Mouse (Mus musculus): ENCODE results near the gene Rpa2. TPM values are rescaled to one million over a fixed set of nuclear protein-coding genes. Genes with fewer than 3 reads are reported as not detected.
"Not testable (repeated sequence)": the region's sequence is repeated elsewhere in the genome, so short reads cannot be mapped to it uniquely, and the experiment has no call there.

Rpa2 gene
- total RNA-seq (2021) = 17.7 and 19.4 TPM in 2 replicates
- long read RNA-seq, transcript Rpa2-201 (9 exons, 1,813 nt) = major isoform, 20 of 20 reads
- long read RNA-seq, partial matches to known transcripts = 0 of 20 reads
- long read RNA-seq, other reads (novel, unspliced or antisense) = 0 of 20 reads

DNA sequence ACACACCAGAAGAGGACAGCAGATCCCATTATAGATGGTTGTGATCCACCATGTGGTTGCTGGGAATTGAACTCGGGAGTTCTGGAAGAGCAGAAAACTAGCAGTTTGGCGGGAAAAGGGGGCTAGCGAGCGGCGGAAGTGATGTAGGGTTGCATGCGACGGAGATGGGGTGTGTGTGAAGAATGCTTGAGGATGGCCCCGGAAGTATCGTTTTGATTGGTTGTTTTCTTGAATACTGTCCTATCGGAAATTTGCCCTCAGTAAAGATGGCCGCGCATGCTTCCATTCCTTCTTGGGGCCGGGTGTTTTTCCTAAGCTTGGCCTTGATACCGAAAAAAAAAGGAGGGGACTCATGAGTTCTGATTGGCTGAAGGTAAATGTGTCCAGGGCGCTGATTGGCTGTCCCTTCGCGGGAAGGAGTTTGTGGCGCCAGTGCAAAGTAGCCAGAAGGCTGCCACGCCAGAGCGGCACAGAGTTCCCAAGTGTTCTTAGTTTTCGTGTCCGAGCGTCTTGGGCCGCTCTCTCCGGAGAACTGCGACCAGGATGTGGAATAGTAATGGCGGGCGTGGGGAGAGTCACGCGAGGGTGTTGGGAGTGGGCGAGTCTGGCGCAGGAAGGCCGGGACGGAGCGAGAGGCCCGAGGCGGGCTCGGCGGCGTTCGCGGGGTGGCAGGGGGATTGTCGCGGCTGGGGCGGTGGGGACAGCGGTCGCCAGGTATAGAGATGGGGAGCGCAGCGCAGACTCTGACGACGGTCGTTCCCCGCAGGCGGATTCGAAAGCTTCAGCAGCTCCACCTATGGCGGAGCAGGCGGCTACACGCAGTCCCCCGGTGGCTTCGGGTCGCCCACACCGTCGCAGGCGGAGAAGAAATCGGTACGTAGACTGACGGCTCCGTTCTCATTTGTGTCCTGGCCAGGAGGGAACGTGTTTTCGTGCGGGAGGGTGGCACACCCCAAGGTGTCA, at the start of gene Rpa2:
Gene Rpa2, plus strand, starts transcription at position 419 of the 963 bp plus-strand sequence.
- peak; percentile 96 for DNase-seq

DNA sequence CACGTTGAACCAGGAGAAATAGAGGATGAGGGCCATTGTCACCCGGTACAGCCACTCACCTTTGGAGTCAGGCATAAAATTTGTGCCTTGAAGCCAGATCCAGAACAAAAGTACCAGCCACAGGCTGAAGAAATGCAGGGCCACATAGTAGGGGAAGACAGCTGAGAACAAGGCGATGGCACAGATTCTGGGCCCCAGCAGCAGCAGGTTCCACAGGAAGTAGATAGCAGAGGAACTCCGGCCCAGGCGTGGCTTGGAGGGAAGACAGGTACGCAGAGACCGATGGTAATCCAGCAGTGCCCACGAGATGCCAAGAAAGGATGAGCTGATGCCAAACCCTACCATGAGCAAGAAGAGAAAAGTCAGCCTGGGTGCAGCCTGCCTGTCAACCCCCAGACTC, 39.9 kb upstream of the Rpa2 start:
- DNase-seq = no peak

DNA sequence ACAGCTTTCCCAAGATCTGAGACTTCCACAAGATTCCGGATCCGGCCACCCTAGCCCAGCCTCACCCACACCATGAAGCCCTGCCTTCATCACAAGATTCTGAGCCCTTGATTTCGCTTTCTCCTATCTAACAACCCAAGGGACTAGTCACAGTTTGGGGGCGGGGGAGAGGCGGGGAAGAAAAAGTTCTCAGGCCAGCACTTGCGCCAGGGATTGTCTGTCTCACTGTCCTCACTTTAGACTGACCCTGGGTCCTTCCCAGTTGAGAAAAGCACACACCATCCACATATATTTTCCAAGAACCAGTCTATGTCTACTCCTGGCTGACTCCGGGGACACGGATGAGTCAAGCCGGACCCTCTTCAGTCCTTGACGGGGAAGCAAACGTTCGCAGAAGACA, 36.5 kb upstream of the Rpa2 start:
- DNase-seq = no peak

DNA sequence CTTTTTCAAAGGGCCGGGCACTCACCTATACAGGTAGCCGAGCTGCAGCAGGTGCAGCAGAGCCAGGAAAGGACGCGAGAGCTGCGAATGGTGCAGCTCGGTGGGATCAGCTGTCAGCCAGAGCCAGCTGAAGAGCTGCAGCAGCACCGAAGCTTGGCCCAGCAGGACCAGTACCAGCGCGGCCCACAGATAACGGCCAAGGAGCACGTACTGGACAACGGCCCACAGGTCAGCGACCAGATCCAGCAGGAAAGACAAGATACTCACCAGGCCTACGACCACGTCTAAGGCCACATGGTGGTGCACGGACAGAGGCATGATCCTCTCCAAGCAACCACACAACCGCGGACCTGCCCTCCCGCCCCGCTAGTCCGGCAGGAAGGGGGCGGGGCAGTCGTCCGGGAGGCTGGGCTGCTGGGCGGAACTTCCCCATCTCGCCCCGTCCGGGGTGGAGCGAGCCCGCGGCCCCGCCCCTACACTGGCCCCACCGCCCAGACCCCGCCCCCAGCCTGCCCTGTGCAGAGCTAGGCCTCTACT, 35.9 kb upstream of the Rpa2 start, which contains the start of gene Xkr8:
Gene Xkr8, minus strand, starts transcription at position 399 of the 537 bp plus-strand sequence.
- DNase-seq = peak; percentile 97

DNA sequence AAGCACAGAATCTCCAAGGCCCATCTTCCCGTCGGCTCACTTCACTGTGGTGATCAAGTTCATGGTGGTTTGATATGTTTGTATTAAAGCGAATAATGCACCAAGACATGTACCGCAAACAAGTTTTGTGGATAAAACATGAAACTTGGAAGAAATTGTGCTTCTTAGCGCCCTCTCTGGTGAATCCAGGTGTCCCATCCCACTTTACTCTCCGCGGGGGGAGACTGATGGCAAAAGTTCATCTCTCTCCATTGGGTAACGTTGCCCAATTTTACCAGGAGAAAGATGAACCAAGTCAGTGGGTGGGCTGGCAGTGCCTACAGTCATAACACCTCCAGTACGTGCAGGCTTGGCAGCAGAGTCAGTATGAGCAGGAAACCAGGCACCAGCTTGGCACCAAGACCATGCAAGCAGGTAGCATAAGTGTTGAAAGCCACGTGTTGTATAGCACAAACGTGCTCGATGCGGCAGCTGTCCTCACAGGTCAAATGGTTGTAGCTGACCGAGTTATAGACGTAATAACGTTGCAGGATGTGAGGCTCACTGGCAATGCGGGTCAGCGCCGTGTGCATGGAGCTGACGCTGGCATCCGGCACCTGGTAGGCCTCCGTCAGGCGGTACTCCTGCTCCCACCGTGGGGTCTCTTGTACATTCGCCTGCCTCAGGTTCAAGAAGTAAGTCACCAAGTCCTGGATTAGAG, 34.9 kb upstream of the Rpa2 start:
- no peak for DNase-seq

- no peak for DNase-seq
Observed at GRCm38 (mm10) chr4:132734766-132735165, 33.4 kb upstream of the Rpa2 start.

DNA sequence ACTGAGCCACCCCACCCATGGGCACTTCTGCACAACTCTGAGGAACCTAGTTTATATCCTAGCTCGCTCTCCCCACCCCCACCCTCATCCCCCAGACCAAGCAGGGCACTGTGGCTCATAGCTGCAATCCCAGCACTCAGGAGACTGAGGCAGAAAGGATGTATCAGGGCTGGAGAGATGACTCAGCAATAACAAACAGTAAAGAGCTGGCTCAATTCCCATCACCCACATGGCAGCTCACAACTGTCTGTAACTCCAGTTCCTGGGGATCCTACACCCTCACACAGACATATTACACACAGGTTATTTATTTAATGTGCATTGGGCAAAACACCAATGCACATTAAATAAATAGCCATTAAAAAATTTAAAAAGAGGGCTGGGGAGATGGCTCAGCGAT, 32.7 kb upstream of the Rpa2 start:
- DNase-seq = no peak

DNA sequence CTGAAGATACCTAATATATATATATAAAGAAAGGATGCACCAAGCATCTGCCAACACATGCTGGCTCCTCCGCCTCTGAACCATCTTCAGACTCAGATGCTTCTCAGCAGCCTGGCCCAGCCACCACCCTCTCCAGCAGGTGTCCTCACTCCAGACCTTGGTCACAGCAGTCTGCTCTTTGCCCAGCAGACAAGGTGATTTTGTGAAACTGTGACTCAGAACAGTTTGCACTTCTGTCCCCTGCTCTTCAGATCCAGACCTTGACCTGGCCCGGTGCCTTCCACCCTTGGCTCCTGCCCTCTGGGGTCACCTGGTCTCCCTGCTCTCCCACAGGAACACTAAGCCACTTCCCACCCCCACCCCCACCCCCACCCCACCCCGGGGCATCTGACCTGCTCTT, 32.2 kb upstream of the Rpa2 start:
- DNase-seq = no peak

DNA sequence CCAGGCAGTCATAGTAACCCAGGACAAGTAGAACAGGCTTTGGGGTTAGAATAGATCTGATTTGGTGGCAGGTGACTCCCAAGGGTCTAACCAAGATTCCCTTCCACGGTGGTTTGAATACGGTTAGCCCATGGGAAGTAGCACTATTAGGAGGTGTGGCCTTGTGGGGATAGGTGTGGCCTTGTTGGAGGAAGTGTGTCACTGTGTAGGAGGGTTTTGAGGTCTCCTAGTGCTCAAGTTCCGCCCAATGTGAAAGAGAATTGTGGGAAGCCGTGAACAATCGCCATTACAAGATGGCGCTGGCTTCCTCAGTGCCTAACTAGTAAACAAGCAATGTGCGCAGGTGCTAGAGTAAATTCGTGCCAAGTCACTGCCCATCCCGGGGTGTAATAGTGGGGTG, 31.0 kb upstream of the Rpa2 start:
- not testable (repeated sequence) for DNase-seq

GRCm38 (mm10) chr4:132741491-132741890, 26.6 kb upstream of the Rpa2 start:
- DNase-seq = no peak

DNA sequence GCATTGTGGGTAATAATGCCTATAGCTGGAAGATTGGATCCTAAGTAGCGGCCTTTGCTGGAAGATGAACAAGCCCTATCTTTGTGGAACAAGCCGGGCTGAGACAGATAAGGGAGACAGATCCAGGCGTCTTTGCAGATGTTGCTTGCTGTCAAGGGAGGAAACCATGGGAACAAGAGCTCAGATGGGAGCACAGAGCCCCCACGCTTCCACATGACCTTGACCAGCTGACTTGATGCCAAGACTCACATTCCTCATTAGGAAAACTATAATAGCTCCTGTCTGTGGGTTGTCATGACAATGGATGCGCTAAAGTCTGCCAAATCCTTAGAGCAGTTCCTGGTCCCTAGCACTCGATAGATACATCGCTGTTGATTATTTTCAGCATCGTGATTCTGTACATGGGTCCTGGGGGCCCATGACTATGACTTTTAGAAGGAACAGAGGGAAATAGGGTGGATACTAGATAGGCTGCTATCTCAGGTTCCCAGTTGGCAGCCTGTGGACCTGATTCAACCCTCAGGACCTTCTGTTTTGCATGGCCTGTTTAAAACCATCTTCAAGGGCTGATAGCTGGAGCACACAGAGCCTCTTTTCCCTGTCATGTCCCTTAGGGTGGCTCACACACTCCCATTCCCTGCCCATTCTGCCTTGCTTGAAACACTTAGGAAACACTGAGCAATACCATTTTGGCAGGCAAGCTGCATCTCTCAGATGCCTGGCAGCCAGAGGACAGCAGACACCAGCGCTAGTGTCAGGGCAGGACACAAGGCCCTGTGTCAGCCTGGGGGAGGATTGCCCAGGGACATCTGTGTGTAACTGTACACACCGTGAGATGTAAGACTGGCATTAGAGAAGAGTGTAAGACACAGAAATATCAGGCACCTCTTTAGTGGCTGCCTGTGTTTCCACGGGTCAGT, 23.9 kb upstream of the Rpa2 start:
- no peak for DNase-seq

GRCm38 (mm10) chr4:132746911-132747517, 21.1 kb upstream of the Rpa2 start:
- no peak for DNase-seq

DNA sequence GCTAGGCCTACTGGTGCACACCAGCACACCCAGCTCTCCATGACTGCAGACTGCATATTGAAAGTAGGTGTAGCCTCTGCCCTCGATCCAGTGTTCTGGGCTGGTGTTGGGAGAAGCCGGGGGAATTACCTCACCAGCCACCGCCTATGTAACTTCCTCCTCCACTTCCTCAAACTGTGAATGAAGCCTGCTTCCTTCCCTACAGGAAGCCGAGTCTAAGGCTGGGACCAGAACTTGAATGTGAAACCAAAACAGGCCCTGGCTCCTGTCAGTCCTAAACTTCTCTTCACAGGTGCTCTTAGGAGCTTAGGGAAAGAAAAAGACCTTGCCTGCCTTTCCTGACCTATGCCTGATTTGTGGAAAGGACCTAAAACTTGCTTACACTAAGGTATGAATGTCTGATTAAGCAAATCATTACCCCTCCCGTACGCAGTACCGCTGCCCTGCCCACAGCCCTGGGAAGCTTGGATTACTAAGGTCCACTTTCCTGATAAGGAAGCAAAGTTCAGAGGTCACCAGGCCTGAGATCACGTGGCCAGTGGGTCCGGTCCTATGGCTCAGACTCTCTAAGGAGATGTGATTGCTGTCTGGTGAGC, 20.4 kb upstream of the Rpa2 start:
- DNase-seq = no peak

GRCm38 (mm10) chr4:132748778-132749177, 19.4 kb upstream of the Rpa2 start:
- DNase-seq = no peak

DNA sequence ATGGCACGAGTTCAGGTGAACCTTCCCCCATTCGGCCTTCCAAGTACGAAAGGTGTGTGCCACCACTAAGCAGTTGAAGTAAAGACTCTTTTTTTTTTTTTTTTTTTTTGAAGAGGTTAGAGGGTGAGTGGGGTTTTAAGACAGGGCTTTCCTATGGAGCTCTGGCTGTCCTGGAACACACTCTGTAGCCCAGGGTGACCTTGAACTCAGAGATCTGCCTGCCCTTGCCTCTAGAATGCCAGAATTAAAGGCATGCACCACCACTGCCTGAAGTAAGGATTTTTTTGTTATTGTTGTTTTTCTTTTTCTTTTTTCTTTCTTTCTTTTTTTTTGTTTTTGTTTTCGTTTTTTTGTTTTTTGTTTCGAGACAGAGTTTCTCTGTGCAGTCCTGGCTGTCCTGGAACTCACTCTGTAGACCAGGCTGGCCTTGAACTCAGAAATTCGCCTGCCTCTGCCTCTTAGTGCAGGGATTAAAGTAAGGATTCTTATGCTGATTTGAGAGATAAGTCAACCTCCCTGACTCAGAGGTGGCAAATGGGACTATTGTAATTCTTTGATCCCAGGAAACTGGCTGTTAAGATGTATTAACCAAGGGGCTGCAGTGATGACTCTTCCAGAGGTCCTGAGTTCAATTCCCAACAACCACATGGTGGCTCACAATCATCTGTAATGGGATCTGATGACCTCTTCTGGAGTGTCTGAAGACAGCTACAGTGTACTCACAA, 18.7 kb upstream of the Rpa2 start:
- DNase-seq = no peak

DNA sequence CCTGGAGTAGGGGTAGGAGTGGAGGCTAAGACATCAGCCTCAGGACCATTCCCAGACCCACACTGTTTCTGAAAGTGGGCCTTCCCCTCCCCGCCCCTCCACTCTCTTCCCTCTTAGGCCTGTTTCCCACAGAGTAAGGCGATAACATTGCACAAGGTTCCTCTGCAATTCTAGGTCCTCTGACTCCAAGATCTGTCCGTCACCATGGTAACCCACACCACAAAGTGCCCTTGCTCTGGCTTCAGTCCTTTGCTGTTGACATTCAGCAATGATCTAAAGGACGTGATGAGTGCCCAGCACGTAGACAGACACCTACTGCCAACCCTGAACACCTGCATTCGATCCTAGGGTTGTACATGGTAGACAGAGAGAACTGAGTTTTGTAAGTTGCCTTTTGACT, 15.1 kb upstream of the Rpa2 start:
- DNase-seq = no peak

GRCm38 (mm10) chr4:132756974-132757373, 11.2 kb upstream of the Rpa2 start, which contains the start of gene Smpdl3b:
Gene Smpdl3b (minus strand): TSS chr4:132757252.
- DNase-seq = peak; percentile 69

- DNase-seq = no peak
Observed at GRCm38 (mm10) chr4:132757633-132758351, 10.3 kb upstream of the Rpa2 start.

DNA sequence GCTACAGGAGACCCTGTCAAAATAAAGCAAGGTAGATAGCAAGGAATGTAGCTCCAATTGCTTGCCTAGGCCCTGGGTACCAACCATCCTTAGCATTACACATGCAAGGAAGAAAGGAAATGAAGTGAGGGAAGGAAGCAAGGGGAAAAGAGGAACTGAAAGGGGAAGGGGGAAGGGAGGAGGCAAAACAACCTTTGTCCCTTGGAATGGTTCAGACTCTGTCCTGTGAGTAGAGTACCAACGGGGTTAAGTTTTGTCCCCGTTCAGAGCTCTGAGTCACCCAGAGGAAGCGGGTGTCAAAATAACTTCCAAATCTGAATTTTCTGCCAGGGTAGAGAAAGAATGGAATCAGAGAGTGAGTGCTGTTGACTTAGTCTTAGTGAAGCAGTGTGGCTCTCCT, 7.8 kb upstream of the Rpa2 start:
- no peak for DNase-seq
